Mouse (Mus musculus) forebrain, embryonic 15.5 days (tissue): ENCODE data around the gene Tll2. TPM values are rescaled to one million over a fixed set of nuclear protein-coding genes. Genes with fewer than 3 reads are reported as not detected.

Source experiments
- ATAC-seq: fragments of 200-750 bp; cut with Nextera tagmentation; replicated peaks from 2 replicates; pipeline ENCODE4 v1.8.0; 2017; ENCODE audit warnings: mild to moderate bottlenecking, moderate TSS enrichment, moderate library complexity
- H3K27ac ChIP-seq: fragments of 300-500 bp; sonication (generic); replicated peaks from 2 replicates; pipeline ENCODE4 v1.5.1; 2015; ENCODE audit warnings: mild to moderate bottlenecking, inconsistent platforms
- H3K27me3 ChIP-seq: fragments of 300-500 bp; sonication (generic); 2 replicates; pipeline ENCODE4 v1.6.1; 2015; ENCODE audit warnings: inconsistent platforms
- H3K36me3 ChIP-seq: fragments of 300-500 bp; sonication (generic); 2 replicates; pipeline ENCODE4 v1.6.1; 2015; ENCODE audit warnings: mild to moderate bottlenecking, inconsistent platforms
- H3K4me1 ChIP-seq: fragments of 300-500 bp; sonication (generic); 2 replicates; pipeline ENCODE4 v1.6.1; 2015; ENCODE audit warnings: inconsistent platforms
- H3K4me2 ChIP-seq: fragments of 300-500 bp; sonication (generic); replicated peaks from 2 replicates; pipeline ENCODE4 v1.6.1; 2015; ENCODE audit warnings: mild to moderate bottlenecking, inconsistent platforms
- H3K4me3 ChIP-seq: fragments of 300-500 bp; sonication (generic); 2 replicates; pipeline ENCODE4 v1.5.1; 2015; ENCODE audit warnings: mild to moderate bottlenecking, inconsistent platforms
- H3K9ac ChIP-seq: fragments of 300-500 bp; sonication (generic); replicated peaks from 2 replicates; pipeline ENCODE4 v1.6.1; 2015; ENCODE audit warnings: mild to moderate bottlenecking, inconsistent platforms
- H3K9me3 ChIP-seq: fragments of 300-500 bp; sonication (generic); 2 replicates; pipeline ENCODE4 v1.6.1; 2016; ENCODE audit warnings: inconsistent platforms
- WGBS: fragments of 180-500 bp; shearing (Covaris S2); methylation state at CpG from one replicate; pipeline ENCODE4 v1.1.7; 2015; ENCODE audit warnings: mixed read lengths; 5-methylcytosine and 5-hydroxymethylcytosine counted together
- polyA plus RNA-seq: library from polyadenylated mRNA; unstranded; fragments of >200 nt; fragmentation: Nextera tagmentation; extraction: Ambion mirVana; gene quantifications from 2 replicates; pipeline ENCODE4 v1.2.1, GENCODE M21; 2015

The Tll2 gene
- polyA plus RNA-seq, 1 experiment from 2014 or later = 0.85 TPM

DNA sequence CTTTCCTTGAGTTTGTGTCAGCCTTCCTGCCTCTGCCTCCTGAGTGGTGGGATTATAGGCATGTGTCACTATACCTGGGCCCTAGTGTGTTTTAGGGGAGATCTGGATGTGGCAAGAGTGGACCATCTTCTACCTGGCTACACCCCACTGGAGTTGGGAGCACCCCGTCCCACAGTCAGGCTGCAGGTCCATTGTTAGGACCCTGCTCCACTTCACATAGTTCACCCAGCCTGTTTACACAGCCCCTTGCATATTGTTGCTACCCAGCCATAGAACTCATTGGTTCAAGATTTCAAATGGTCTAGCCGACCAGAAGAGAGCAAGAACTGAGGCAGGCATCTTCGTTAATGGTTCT lies 54.6 kb downstream of the Tll2 start:
- no peak for ATAC-seq
- no peak overlapping the region for H3K4me2 ChIP-seq
- H3K36me3 ChIP-seq = no peaks in the 10 kb centered on the region
- no peak overlapping the region for H3K4me3 ChIP-seq
- WGBS = 86% methylated on average over 3 of the region's 3 CpGs
- no peak overlapping the region for H3K27ac ChIP-seq
- no peaks in the 10 kb centered on the region for H3K27me3 ChIP-seq
- no peaks in the 10 kb centered on the region for H3K4me1 ChIP-seq
- H3K9ac ChIP-seq = no peak overlapping the region
- H3K9me3 ChIP-seq = no peaks in the 10 kb centered on the region

- Histone ChIP-seq H3K9me3 (no peaks in the 10 kb centered on the region), H3K27ac (no peak overlapping the region), H3K27me3 (no peaks in the 10 kb centered on the region), H3K4me1 (no peaks in the 10 kb centered on the region), H3K4me2 (no peak overlapping the region), H3K4me3 (no peak overlapping the region), H3K36me3 (no peaks in the 10 kb centered on the region), H3K9ac (no peak overlapping the region)
- ATAC-seq = no peak
- WGBS = 81% methylated on average over 7 of the region's 7 CpGs
Measured at GRCm38 (mm10) chr19:41151321-41152015, 55.2 kb downstream of the Tll2 start.

- Histone ChIP-seq H3K9ac (no peak overlapping the region), H3K4me3 (no peak overlapping the region)
- 91% methylated on average over 8 of the region's 8 CpGs for WGBS
Measured at GRCm38 (mm10) chr19:41140961-41141360, 65.7 kb downstream of the Tll2 start.

DNA sequence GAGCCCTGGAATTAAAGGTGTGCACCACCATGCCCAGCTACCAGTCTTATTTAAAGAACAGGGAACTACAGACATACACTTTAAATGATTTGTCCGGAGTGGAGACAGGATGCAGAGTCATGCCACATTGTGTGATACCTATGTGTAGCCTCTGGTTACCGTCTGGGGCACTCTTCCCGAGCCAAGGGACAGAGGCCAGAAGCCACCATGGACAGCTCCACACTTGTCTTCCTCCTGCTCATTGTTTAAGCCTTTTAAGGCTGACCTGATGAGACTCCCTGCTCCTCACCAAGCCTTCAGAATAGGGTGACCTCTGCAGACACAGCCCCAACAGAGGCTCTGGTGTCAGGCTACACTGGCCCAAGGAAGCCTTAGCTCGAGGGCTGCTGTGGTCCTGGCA lies 67.0 kb downstream of the Tll2 start:
- H3K9me3 ChIP-seq = no peaks in the 10 kb centered on the region
- H3K4me3 ChIP-seq = no peak overlapping the region
- no peaks in the 10 kb centered on the region for H3K36me3 ChIP-seq
- WGBS = 60% methylated on average over 4 of the region's 4 CpGs
- H3K27me3 ChIP-seq = no peaks in the 10 kb centered on the region
- H3K4me2 ChIP-seq = no peak overlapping the region
- no peak for ATAC-seq
- H3K4me1 ChIP-seq = no peaks in the 10 kb centered on the region
- no peak overlapping the region for H3K27ac ChIP-seq
- H3K9ac ChIP-seq = no peak overlapping the region

More at GRCm38 (mm10) chr19:41140961-41141360, 65.7 kb downstream of the Tll2 start:
- no peak for ATAC-seq
- Histone ChIP-seq H3K4me1 (no peaks in the 10 kb centered on the region), H3K27me3 (no peaks in the 10 kb centered on the region), H3K4me2 (no peak overlapping the region), H3K9me3 (no peaks in the 10 kb centered on the region), H3K36me3 (no peaks in the 10 kb centered on the region), H3K27ac (no peak overlapping the region)

- Histone ChIP-seq H3K4me3 (no peak overlapping the region), H3K36me3 (no peaks in the 10 kb centered on the region), H3K4me2 (no peak overlapping the region), H3K27ac (no peak overlapping the region), H3K27me3 (no peaks in the 10 kb centered on the region), H3K4me1 (no peaks in the 10 kb centered on the region), H3K9ac (no peak overlapping the region), H3K9me3 (no peaks in the 10 kb centered on the region)
- ATAC-seq = no peak
- 21% methylated on average over 3 of the region's 3 CpGs for WGBS
Measured at GRCm38 (mm10) chr19:41123009-41123408, 83.6 kb downstream of the Tll2 start.

GRCm38 (mm10) chr19:41119924-41120323 lies 86.7 kb downstream of the Tll2 start:
- Histone ChIP-seq H3K9me3 (no peaks in the 10 kb centered on the region), H3K36me3 (no peaks in the 10 kb centered on the region), H3K4me1 (peaks cover 3% of the 10 kb centered on the region), H3K4me3 (no peak overlapping the region), H3K4me2 (no peak overlapping the region), H3K9ac (no peak overlapping the region), H3K27me3 (no peaks in the 10 kb centered on the region), H3K27ac (no peak overlapping the region)
- no peak for ATAC-seq
- WGBS = 74% methylated on average over 13 of the region's 13 CpGs

DNA sequence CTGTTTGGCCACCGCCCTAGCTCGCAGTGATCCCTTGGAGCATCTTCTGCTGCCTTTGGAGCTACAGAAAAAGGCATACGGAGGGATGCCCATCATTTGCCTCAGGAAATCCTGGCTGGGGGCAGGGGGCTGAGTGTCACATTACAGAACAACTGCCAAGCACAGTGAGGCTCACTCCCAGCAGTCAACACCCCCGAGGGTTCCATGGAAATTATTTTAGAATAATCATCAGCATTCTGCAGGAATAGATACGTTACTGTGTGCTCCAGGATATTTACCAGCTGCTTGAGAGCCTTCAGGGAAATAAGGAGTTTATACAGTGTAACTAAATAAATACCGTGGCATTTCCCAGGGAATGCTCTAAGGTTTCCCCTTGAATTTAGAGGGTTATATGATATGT lies 88.3 kb downstream of the Tll2 start:
- peaks cover 17% of the 10 kb centered on the region for H3K4me1 ChIP-seq
- H3K36me3 ChIP-seq = no peaks in the 10 kb centered on the region
- H3K27me3 ChIP-seq = no peaks in the 10 kb centered on the region
- WGBS = 64% methylated on average over 6 of the region's 6 CpGs
- no peaks in the 10 kb centered on the region for H3K9me3 ChIP-seq
- ATAC-seq = no peak
- H3K27ac ChIP-seq = no peak overlapping the region
- no peak overlapping the region for H3K4me3 ChIP-seq
- H3K9ac ChIP-seq = no peak overlapping the region
- no peak overlapping the region for H3K4me2 ChIP-seq

DNA sequence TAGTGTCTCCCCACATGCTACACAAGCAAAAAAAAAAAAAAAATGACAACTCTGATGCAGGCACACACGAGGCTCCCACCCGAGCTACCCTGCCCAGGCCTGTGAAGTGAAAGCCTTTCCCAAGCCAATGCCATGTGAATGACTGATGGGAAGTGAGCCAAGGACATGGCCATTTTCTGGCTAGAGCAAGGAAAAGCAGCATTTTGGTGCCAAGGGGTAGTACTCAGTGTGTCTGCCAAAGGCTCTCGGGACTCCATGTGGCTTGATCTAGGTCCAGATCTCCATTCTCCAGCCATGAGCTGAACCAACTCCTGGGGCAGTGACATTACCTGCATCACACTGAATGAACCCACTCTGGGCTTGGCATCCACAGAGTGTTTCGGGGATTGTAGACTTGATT lies 89.3 kb downstream of the Tll2 start:
- Histone ChIP-seq H3K27me3 (no peaks in the 10 kb centered on the region), H3K4me3 (no peak overlapping the region), H3K27ac (no peak overlapping the region), H3K4me2 (no peak overlapping the region), H3K9me3 (no peaks in the 10 kb centered on the region), H3K4me1 (peaks cover 22% of the 10 kb centered on the region), H3K36me3 (no peaks in the 10 kb centered on the region), H3K9ac (no peak overlapping the region)
- ATAC-seq = peak; percentile 44; the same call in 1 of the 2 replicates
- 42% methylated on average over 4 of the region's 4 CpGs for WGBS

DNA sequence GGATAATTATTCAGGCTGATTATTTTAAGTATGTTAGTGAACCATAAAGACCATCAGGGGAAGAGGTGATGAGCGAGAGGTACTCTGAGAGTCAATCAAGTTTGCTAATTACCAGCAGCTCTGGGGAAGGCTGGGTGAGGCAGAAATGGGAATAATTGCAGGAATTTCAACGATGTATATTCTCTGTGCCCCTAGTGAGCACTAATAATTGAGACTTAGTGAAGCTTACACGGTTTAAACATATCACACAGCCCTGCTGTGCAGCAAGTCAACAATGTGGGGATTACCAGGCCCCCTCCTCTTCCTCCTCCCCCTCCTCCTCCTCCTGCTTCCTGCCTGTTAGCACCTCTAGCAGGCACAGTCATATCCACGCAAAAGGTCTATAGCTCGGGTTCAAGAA lies 92.0 kb downstream of the Tll2 start:
- no peak overlapping the region for H3K9ac ChIP-seq
- no peak overlapping the region for H3K4me2 ChIP-seq
- WGBS = 8% methylated on average over 5 of the region's 5 CpGs
- no peak overlapping the region for H3K4me3 ChIP-seq
- no peaks in the 10 kb centered on the region for H3K9me3 ChIP-seq
- no peaks in the 10 kb centered on the region for H3K36me3 ChIP-seq
- peaks cover 3% of the 10 kb centered on the region; the same call in 1 of the 2 replicates for H3K27me3 ChIP-seq
- 0 out of 2 replicates have a peak, but pooled peaks have one; percentile 5 for ATAC-seq
- H3K27ac ChIP-seq = no peak overlapping the region
- H3K4me1 ChIP-seq = peaks cover 37% of the 10 kb centered on the region

GRCm38 (mm10) chr19:41113911-41114531 lies 92.6 kb downstream of the Tll2 start:
- WGBS = 33% methylated on average over 17 of the region's 17 CpGs
- Histone ChIP-seq H3K9ac (no peak overlapping the region), H3K4me3 (no peak overlapping the region), H3K27ac (no peak overlapping the region), H3K4me1 (peaks cover 42% of the 10 kb centered on the region), H3K36me3 (no peaks in the 10 kb centered on the region), H3K27me3 (peaks cover 3% of the 10 kb centered on the region; the same call in 1 of the 2 replicates), H3K9me3 (no peaks in the 10 kb centered on the region), H3K4me2 (peak overlapping the region; percentile 9; the same call in 1 of the 2 replicates)
- ATAC-seq = peak; percentile 49

GRCm38 (mm10) chr19:41112609-41113008 lies 94.0 kb downstream of the Tll2 start:
- ATAC-seq = no peak
- 20% methylated on average over 6 of the region's 6 CpGs for WGBS
- Histone ChIP-seq H3K9ac (no peak overlapping the region), H3K27ac (no peak overlapping the region), H3K4me3 (no peak overlapping the region), H3K27me3 (peaks cover 3% of the 10 kb centered on the region; the same call in 1 of the 2 replicates), H3K9me3 (no peaks in the 10 kb centered on the region), H3K4me1 (peaks cover 48% of the 10 kb centered on the region), H3K4me2 (no peak overlapping the region), H3K36me3 (no peaks in the 10 kb centered on the region)

- no peaks in the 10 kb centered on the region for H3K36me3 ChIP-seq
- WGBS = 19% methylated on average over 5 of the region's 5 CpGs
- no peaks in the 10 kb centered on the region for H3K9me3 ChIP-seq
- no peak overlapping the region for H3K4me2 ChIP-seq
- H3K4me1 ChIP-seq = peaks cover 45% of the 10 kb centered on the region
- H3K27ac ChIP-seq = no peak overlapping the region
- no peak for ATAC-seq
- H3K9ac ChIP-seq = no peak overlapping the region
- H3K4me3 ChIP-seq = no peak overlapping the region
- H3K27me3 ChIP-seq = peaks cover 20% of the 10 kb centered on the region; the same call in 1 of the 2 replicates
Measured at GRCm38 (mm10) chr19:41109991-41110390, 96.6 kb downstream of the Tll2 start.
